Mouse (Mus musculus): Measurements from ENCODE around the gene Tcf23.
A peak's percentile ranks its signal among the peaks of the same experiment; 100 is the strongest.

The Tcf23 gene

GRCm38 (mm10) chr5:30949654-30950326, 18.7 kb upstream of the Tcf23 start:
- DNase-seq (ENCODE audit: low spot score in 2 of 2) = peak; percentile 79 to 91

GRCm38 (mm10) chr5:30950451-30950850, 18.0 kb upstream of the Tcf23 start:
- DNase-seq (ENCODE audit: low spot score in 2 of 2) = no peak

GRCm38 (mm10) chr5:30950922-30951321, 17.5 kb upstream of the Tcf23 start:
- no peak for DNase-seq (ENCODE audit: low spot score in 2 of 2)

- no peak for DNase-seq (ENCODE audit: low spot score in 2 of 2)
Measured at GRCm38 (mm10) chr5:30951706-30952105, 16.8 kb upstream of the Tcf23 start.

GRCm38 (mm10) chr5:30952551-30952950, 15.9 kb upstream of the Tcf23 start:
- DNase-seq (ENCODE audit: low spot score in 2 of 2) = no peak

- DNase-seq (ENCODE audit: low spot score in 2 of 2) = no peak
Measured at GRCm38 (mm10) chr5:30954065-30954464, 14.4 kb upstream of the Tcf23 start.

GRCm38 (mm10) chr5:30954556-30954955, 13.9 kb upstream of the Tcf23 start:
- DNase-seq (ENCODE audit: low spot score in 2 of 2) = no peak

GRCm38 (mm10) chr5:30955751-30956150, 12.7 kb upstream of the Tcf23 start:
- DNase-seq (ENCODE audit: low spot score in 2 of 2) = no peak

GRCm38 (mm10) chr5:30957891-30958290, 10.6 kb upstream of the Tcf23 start:
- no peak for DNase-seq (ENCODE audit: low spot score in 2 of 2)

GRCm38 (mm10) chr5:30959198-30959854, 9.1 kb upstream of the Tcf23 start:
- no peak for DNase-seq (ENCODE audit: low spot score in 2 of 2)

- DNase-seq (ENCODE audit: low spot score in 2 of 2) = peak; percentile 97 to 99
Measured at GRCm38 (mm10) chr5:30959966-30960501, 8.4 kb upstream of the Tcf23 start, which contains the start of gene Preb. TSS of gene Preb (minus strand) at chr5:30960361.

GRCm38 (mm10) chr5:30960814-30961213, 7.6 kb upstream of the Tcf23 start:
- DNase-seq (ENCODE audit: low spot score in 2 of 2) = no peak

GRCm38 (mm10) chr5:30961545-30962505, 6.6 kb upstream of the Tcf23 start:
- no peak for DNase-seq (ENCODE audit: low spot score in 2 of 2)

- no peak for DNase-seq (ENCODE audit: low spot score in 2 of 2)
Measured at GRCm38 (mm10) chr5:30963916-30964315, 4.5 kb upstream of the Tcf23 start.

GRCm38 (mm10) chr5:30966189-30966588, 2.3 kb upstream of the Tcf23 start:
- DNase-seq (ENCODE audit: low spot score in 2 of 2) = no peak

- no peak for DNase-seq (ENCODE audit: low spot score in 2 of 2)
Measured at GRCm38 (mm10) chr5:30969440-30969839, 978 bp downstream of the Tcf23 start.

- peak in 1 of 2 experiments; percentile 18 for DNase-seq (ENCODE audit: low spot score in 2 of 2)
Measured at GRCm38 (mm10) chr5:30974870-30975656, 6.6 kb downstream of the Tcf23 start.

- DNase-seq (ENCODE audit: low spot score in 2 of 2) = no peak
Measured at GRCm38 (mm10) chr5:30982357-30982756, 13.9 kb downstream of the Tcf23 start.

GRCm38 (mm10) chr5:30992980-30993676, 24.7 kb downstream of the Tcf23 start:
- no peak for DNase-seq (ENCODE audit: low spot score in 2 of 2)

GRCm38 (mm10) chr5:30994074-30994473, 25.6 kb downstream of the Tcf23 start:
- DNase-seq (ENCODE audit: low spot score in 2 of 2) = no peak

Data from cerebellum, postnatal 4 days (tissue).